Mouse (Mus musculus): ENCODE measurements around the gene Chst3.
A peak's percentile ranks its signal among the peaks of the same experiment; 100 is the strongest.

Gene Chst3

GRCm38 (mm10) chr10:60218591-60219499 lies at the start of gene Chst3:
Chst3 (minus strand) TSS chr10:60219260.
- no peak for TF ChIP-seq POU5F1 (IDR thresholded peaks at IDR 0.05; ENCODE audit: borderline replicate concordance, low read length)
- TF ChIP-seq NANOG (IDR thresholded peaks at IDR 0.05; ENCODE audit: borderline replicate concordance, low read length) = no peak
- no peak for TF ChIP-seq CTCF (conservative IDR thresholded peaks at IDR 0.05; ENCODE audit: low read length)
- Histone ChIP-seq H3K4me1 (replicated peaks; ENCODE audit: low read depth, low read length) (peaks cover 59% of the 10 kb centered on the region), H3K4me3 (replicated peaks; ENCODE audit: low read length) (peak within 1 kb of the TSS; percentile 86), H3K27me3 (ENCODE audit: insufficient read depth, low read length) (peaks cover 65% of the 10 kb centered on the region), H3K9me3 (ENCODE audit: low read length) (peaks cover 16% of the 10 kb centered on the region), H3K36me3 (ENCODE audit: insufficient read depth, low read length) (0 out of 2 replicates have a peak, but pooled peaks cover 6% of the 10 kb centered on the region)

- Histone ChIP-seq H3K4me1 (replicated peaks; ENCODE audit: low read depth, low read length) (peaks cover 15% of the 10 kb centered on the region), H3K36me3 (ENCODE audit: insufficient read depth, low read length) (no peaks in the 10 kb centered on the region), H3K4me3 (replicated peaks; ENCODE audit: low read length) (no peak overlapping the region), H3K9me3 (ENCODE audit: low read length) (no peaks in the 10 kb centered on the region), H3K27me3 (ENCODE audit: insufficient read depth, low read length) (peaks cover 10% of the 10 kb centered on the region; the same call in 1 of the 2 replicates)
- TF ChIP-seq CTCF (conservative IDR thresholded peaks at IDR 0.05; ENCODE audit: low read length) (no peak), POU5F1 (IDR thresholded peaks at IDR 0.05; ENCODE audit: borderline replicate concordance, low read length) (no peak), NANOG (IDR thresholded peaks at IDR 0.05; ENCODE audit: borderline replicate concordance, low read length) (no peak)
Measured at GRCm38 (mm10) chr10:60268738-60269137, 49.7 kb upstream of the Chst3 start.

- Histone ChIP-seq H3K4me3 (replicated peaks; ENCODE audit: low read length) (no peak overlapping the region), H3K36me3 (ENCODE audit: insufficient read depth, low read length) (no peaks in the 10 kb centered on the region), H3K9me3 (ENCODE audit: low read length) (no peaks in the 10 kb centered on the region), H3K4me1 (replicated peaks; ENCODE audit: low read depth, low read length) (peaks cover 15% of the 10 kb centered on the region), H3K27me3 (ENCODE audit: insufficient read depth, low read length) (peaks cover 6% of the 10 kb centered on the region)
- TF ChIP-seq NANOG (IDR thresholded peaks at IDR 0.05; ENCODE audit: borderline replicate concordance, low read length) = no peak
- TF ChIP-seq CTCF (conservative IDR thresholded peaks at IDR 0.05; ENCODE audit: low read length) = no peak
- no peak for TF ChIP-seq POU5F1 (IDR thresholded peaks at IDR 0.05; ENCODE audit: borderline replicate concordance, low read length)
Measured at GRCm38 (mm10) chr10:60266842-60267401, 47.9 kb upstream of the Chst3 start.

GRCm38 (mm10) chr10:60265252-60265651 lies 46.2 kb upstream of the Chst3 start:
- H3K4me3 ChIP-seq (replicated peaks; ENCODE audit: low read length) = no peak overlapping the region
- H3K4me1 ChIP-seq (replicated peaks; ENCODE audit: low read depth, low read length) = peaks cover 15% of the 10 kb centered on the region
- TF ChIP-seq POU5F1 (IDR thresholded peaks at IDR 0.05; ENCODE audit: borderline replicate concordance, low read length) (no peak), NANOG (IDR thresholded peaks at IDR 0.05; ENCODE audit: borderline replicate concordance, low read length) (no peak), CTCF (conservative IDR thresholded peaks at IDR 0.05; ENCODE audit: low read length) (no peak)
- H3K36me3 ChIP-seq (ENCODE audit: insufficient read depth, low read length) = no peaks in the 10 kb centered on the region
- H3K9me3 ChIP-seq (ENCODE audit: low read length) = no peaks in the 10 kb centered on the region
- peaks cover 8% of the 10 kb centered on the region for H3K27me3 ChIP-seq (ENCODE audit: insufficient read depth, low read length)

DNA sequence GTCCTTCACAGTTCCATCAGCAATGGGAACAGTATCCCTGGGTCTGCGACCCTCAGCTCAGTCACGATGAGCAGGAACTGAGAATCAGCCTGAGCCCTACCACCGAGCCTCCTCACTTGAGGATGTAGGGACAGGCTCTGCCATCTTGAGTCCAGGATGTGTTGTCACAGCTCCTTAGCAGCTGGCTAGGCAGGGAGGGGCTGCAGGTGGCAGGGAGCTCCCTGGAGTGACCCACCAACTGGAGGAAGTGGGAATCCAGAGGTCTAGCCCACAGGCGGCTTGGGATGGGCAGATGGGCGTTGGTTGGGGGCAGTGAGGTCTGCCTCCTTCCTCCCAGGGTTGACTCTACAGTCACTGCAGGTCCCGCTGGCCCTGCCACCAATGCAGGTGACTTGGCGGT lies 44.3 kb upstream of the Chst3 start:
- TF ChIP-seq CTCF (conservative IDR thresholded peaks at IDR 0.05; ENCODE audit: low read length) = no peak
- TF ChIP-seq POU5F1 (IDR thresholded peaks at IDR 0.05; ENCODE audit: borderline replicate concordance, low read length) = no peak
- TF ChIP-seq NANOG (IDR thresholded peaks at IDR 0.05; ENCODE audit: borderline replicate concordance, low read length) = no peak
- Histone ChIP-seq H3K36me3 (ENCODE audit: insufficient read depth, low read length) (no peaks in the 10 kb centered on the region), H3K27me3 (ENCODE audit: insufficient read depth, low read length) (peaks cover 17% of the 10 kb centered on the region), H3K9me3 (ENCODE audit: low read length) (no peaks in the 10 kb centered on the region), H3K4me3 (replicated peaks; ENCODE audit: low read length) (peak overlapping the region; percentile 46), H3K4me1 (replicated peaks; ENCODE audit: low read depth, low read length) (peaks cover 9% of the 10 kb centered on the region)

DNA sequence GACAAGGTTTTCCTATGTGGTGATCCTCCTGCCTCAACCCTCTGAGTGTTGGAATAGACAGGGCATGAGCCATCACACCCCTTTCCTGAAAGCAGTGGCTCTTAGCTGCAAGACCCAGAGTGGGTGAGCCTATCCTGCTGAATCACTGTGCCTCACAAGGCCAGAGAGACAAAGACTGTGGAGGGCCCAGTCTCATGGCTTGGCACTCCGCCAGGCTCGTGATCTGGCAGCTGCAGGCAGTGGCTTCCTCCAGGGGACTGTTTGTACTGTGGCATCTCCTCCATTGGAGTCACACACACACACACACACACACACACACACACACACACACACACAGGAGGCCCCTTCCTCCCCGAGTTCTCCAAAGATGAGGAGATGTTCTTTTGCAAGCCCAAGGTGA lies 43.3 kb upstream of the Chst3 start:
- TF ChIP-seq CTCF (conservative IDR thresholded peaks at IDR 0.05; ENCODE audit: low read length) (no peak), NANOG (IDR thresholded peaks at IDR 0.05; ENCODE audit: borderline replicate concordance, low read length) (no peak), POU5F1 (IDR thresholded peaks at IDR 0.05; ENCODE audit: borderline replicate concordance, low read length) (no peak)
- Histone ChIP-seq H3K9me3 (ENCODE audit: low read length) (no peaks in the 10 kb centered on the region), H3K4me3 (replicated peaks; ENCODE audit: low read length) (no peak overlapping the region), H3K27me3 (ENCODE audit: insufficient read depth, low read length) (peaks cover 17% of the 10 kb centered on the region), H3K36me3 (ENCODE audit: insufficient read depth, low read length) (no peaks in the 10 kb centered on the region), H3K4me1 (replicated peaks; ENCODE audit: low read depth, low read length) (peaks cover 15% of the 10 kb centered on the region)

DNA sequence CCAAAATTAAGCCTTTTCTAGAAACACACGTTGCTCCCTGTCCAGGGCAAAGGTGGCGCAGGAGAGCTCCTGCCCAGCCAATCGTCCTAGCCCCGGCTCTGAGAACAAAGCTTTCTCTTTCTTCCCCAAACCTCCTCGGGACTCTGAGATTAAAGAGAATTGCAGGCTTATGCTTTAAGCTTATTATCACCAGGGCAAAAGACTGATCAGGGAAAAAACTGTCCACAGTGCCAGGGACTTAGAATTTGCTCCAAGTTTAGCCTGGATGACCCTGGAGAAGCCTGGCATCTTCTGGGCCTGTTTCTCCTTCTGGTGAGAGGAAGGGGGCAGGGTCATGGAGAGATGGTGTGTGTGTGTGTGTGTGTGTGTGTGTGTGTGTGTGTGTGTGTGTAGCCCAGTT lies 42.5 kb upstream of the Chst3 start:
- Histone ChIP-seq H3K4me1 (replicated peaks; ENCODE audit: low read depth, low read length) (peaks cover 22% of the 10 kb centered on the region), H3K9me3 (ENCODE audit: low read length) (no peaks in the 10 kb centered on the region), H3K36me3 (ENCODE audit: insufficient read depth, low read length) (no peaks in the 10 kb centered on the region), H3K4me3 (replicated peaks; ENCODE audit: low read length) (no peak overlapping the region), H3K27me3 (ENCODE audit: insufficient read depth, low read length) (peaks cover 21% of the 10 kb centered on the region)
- TF ChIP-seq POU5F1 (IDR thresholded peaks at IDR 0.05; ENCODE audit: borderline replicate concordance, low read length) (no peak), NANOG (IDR thresholded peaks at IDR 0.05; ENCODE audit: borderline replicate concordance, low read length) (no peak), CTCF (conservative IDR thresholded peaks at IDR 0.05; ENCODE audit: low read length) (no peak)

DNA sequence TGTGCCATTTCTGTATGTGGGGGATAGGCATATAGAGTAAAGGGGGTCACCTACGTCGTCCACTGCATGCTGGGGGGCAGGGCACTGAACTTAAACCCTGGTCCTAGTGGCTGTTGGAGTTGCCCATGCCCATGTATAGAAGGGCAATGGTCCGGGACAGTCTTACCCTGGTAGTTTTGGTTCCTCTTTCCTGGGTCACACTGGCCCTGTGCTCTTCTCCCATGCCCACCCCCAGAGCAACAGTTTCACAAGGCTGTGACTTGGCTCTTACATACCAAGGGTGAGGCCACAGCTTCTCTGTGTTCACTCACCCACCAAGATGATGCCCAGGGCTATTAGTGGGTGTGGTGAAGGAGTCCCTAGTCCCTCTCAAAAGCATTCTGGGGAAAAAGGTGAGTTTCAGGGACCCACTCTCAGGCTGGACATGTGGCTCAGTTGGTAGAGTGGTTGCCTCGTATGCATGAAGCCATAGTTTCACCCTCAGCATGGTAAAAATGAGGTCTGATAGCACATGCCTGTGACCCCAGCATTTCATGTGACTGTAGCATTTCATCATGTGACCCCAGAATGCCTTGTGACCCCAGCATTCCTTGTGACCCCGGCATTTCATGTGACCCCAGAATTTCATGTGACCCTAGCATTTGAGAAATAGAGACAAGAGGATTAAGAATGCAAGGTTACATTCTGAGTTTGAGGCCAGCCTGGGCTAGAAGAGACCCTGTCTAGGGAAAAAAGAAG lies 41.7 kb upstream of the Chst3 start:
- Histone ChIP-seq H3K27me3 (ENCODE audit: insufficient read depth, low read length) (peaks cover 26% of the 10 kb centered on the region), H3K36me3 (ENCODE audit: insufficient read depth, low read length) (no peaks in the 10 kb centered on the region), H3K9me3 (ENCODE audit: low read length) (no peaks in the 10 kb centered on the region), H3K4me1 (replicated peaks; ENCODE audit: low read depth, low read length) (peaks cover 26% of the 10 kb centered on the region), H3K4me3 (replicated peaks; ENCODE audit: low read length) (no peak overlapping the region)
- no peak for TF ChIP-seq POU5F1 (IDR thresholded peaks at IDR 0.05; ENCODE audit: borderline replicate concordance, low read length)
- no peak for TF ChIP-seq CTCF (conservative IDR thresholded peaks at IDR 0.05; ENCODE audit: low read length)
- TF ChIP-seq NANOG (IDR thresholded peaks at IDR 0.05; ENCODE audit: borderline replicate concordance, low read length) = no peak
